Mouse (Mus musculus): ENCODE measurements around the gene Cfap299.

GRCm38 (mm10) chr5:98516214-98516613 lies 187.1 kb downstream of the Cfap299 start:
- no peak for TF ChIP-seq CTCF (IDR thresholded peaks at IDR 0.05; ENCODE audit: insufficient read depth, low read depth, low read length)
- TF ChIP-seq POLR2A (IDR thresholded peaks at IDR 0.05; ENCODE audit: insufficient read depth, low read depth, low read length), result no peak

All from olfactory bulb, adult 2 months (tissue).